Mouse (Mus musculus) mesoderm, embryonic 11.5 days (tissue): ENCODE results near the gene Tmem82.

Experiments used
- DNase-seq: peaks from one replicate; pipeline ENCODE4 v3.0.0-alpha.2; 2012; ENCODE audit warnings: low read depth, low spot score

The Tmem82 gene

DNA sequence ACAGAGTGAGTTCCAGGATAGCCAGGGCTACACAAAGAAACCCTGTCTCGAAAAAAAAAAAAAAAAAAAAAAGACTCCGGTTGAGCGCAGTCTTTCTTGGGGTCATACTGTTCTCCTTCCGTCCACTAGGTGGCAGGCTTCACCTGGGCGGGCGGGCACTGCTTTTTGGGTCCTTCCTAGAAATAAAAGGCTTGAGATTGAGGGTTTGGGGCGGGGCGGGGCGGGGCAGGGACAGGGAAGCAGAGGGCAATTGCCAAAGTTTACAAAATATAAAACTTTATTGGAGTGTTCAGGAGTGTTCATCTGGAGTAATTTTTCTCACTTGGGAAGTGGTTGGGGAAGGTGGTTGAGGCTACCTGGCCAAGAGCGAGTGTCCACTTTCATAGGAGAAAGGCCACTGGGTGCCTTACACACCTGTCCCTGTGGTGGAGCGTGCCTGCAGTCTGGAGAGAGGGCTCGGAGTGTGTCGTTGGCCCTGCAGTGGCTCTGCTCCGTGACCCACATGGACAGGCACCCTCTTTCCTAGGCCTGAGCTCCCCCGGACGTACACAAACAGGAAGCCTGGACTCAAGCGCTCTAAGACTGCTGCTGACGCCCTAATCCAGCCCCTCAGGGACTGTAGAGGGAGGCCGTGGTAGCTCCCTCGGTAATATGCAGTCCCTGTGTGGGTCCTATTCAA, at the start of gene Tmem82:
Gene Tmem82, minus strand, starts transcription at position 69 of the 679 bp plus-strand sequence.
- peak; percentile 74 for DNase-seq

DNA sequence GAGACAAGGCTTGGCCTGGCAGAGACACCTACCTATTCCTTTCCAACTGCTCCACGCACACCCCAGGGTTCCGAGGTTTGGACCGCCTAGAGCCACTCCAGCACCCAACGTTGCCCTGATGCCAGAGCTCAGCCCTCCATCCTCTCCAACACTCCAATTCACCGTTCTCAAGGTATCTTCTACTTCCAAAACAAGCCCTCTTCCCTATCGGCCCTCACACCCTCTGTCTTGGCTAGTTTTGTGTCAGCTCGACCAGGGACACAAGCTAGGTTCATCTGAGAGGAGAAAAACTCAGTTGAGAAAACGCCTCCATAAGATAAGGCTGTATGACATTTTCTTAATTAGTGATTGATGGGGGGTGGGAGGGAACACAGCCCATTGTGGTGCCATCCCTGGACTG, 46.4 kb upstream of the Tmem82 start, which contains the start of gene Plekhm2:
Gene Plekhm2, minus strand, starts transcription at position 101 of the 400 bp plus-strand sequence.
- no peak for DNase-seq

DNA sequence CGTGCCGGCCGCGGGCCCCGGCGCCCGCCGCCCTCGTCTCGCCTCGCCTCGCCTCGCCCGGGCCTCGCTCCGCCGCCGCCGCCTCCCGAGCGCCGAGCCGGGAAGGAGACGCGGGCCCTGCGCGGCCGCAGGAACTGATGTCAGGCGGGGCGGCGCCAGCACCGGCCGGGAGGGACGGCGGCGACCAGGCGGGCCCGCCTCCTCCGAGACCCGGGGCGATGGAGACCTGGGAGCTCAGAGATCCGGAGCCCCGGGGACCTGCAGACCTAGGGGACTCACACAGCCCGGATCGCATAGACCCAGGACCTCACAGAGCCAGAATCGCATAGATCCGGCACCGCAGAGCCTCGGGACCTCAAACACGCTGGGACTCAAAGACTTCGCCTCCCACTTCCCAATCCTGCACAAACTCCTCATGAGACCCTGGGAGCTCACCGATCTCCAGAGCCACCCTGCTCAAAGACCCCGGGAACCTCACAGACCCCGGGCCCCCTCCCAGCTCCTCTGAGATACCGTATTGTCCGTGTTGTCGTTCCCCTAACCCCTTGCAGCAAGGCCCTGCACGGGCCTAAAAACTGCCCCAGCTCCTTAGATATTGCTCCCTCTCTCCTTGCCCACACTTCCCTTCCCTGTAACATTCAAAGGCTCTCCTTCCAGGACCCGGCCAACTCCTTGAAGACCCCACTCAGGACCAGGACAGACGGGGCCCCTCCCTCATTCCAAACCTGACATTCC, 45.7 kb upstream of the Tmem82 start:
- peak; percentile 51 for DNase-seq

DNA sequence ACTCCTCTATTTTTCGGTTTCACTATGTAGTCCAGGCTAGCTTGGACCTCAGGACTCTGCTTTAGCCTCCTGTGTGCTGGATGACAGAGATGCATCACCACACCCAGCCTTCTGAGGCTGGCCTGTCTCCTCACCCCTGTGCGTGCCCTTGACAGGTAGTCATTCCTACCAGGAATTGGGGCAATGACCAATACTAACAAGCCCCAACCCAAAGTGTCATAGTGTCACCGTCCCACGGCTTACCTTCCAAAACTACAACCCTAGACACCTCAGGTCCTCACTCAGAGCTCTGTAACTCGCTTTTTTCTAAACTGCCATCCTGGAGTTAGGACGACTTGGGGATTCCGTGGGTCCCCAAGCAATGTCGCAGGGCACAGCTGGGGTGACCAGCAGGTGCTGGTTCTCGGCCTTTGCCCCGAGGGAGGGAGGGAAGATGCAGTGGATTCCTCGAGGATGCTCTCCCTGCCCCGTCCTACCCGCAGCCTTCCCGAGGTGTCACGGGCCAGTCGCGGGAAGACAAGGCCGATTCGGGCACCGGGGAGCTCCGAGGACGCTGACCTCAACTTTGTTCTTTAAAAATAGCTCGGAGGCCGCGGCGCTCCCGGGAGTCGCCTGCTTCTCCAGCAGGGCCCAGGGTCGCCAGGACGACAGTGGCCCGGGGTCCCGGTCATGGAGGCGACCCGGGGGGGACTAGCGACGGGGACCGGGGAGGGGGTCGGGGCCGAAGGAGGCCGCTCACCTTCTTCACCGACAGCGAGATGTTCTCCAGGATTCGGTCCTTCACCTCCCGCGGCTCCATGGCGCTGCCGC, 44.9 kb upstream of the Tmem82 start:
- DNase-seq = no peak

DNA sequence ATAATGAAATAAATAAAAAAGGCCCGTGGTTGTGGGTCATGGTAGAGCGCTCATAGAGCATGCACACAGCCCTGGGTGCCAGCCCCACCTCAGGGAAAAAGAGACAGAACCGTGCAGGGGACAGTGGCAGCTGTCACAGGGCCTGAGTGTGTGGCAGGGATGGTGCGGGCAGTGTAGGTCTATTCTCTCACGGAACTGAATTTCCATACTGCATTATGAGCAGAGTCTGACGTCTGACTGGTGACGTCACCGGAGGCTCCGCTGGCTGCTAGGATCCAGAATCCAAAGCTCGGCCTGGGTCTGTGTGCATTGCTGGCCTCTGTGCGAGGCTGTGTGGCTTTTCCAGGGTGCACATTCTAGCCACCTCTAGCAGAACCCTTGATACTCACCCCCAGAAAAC, 42.5 kb upstream of the Tmem82 start:
- DNase-seq = no peak

DNA sequence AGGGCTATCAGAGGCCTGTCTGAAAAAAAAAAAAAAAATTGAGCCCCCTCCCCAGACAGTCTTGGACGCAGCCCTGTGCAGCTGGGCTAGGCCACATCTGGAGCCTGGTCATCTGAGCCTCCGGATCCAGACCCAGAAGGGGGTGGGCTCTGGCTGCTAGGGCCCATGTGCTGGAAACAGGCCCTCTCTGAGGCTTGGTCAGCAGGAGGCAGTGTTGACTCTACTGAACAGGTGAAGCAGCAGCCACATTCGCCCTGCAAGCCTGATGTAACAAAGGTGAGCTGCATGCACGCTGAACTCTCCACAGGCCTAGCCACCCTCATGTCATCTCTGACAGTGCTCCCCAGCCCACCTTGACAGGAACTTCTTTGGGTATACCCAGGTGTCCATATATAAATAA, 41.3 kb upstream of the Tmem82 start:
- DNase-seq = no peak

DNA sequence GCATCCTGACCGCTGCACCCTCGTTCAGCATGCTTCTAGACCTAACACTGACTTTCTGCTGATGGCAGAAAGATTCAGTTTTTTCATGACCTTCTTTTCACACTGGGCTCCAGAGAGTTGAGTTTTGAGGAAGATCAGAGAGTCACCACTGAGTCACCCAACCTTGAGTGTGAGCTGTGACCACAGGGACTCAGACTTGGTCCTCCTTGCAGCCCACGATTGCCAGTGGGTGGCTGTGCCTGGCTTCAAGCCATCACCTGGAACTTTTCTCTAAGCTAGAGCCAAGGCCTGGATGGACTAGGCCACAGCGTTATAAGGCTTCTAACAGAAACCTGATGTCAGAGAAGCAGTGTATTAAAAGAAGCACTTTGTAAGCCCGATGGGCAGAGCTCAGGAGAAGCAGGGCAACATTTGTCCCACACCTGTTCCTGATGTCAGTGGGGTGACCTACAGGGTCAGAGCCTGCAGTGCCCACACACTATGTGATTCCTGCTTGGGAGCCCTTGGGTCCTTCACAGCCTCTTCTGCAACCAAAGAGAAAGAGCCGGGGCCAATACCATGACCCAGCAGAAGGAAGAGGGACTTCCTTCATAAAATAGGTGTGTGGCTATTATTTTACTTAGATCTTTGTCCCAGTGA, 40.5 kb upstream of the Tmem82 start:
- no peak for DNase-seq

DNA sequence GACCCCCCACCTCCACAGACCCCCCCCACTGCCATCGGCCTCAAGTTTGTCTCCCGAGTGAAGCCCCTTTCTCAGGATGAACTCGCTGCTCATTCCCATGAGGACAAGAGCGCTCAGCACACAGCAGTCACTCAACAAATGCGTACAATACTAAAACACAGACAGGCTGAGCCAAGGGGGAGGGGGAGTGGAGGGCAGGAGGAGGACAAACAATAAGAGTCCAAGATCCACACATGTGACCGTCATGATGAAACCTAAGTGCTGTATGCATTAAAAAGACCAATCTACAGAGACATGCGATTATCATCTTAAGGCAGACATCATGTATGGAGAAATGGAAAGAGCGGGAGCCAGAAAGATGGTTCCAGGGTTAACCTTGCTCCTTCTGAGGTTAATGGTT, 38.5 kb upstream of the Tmem82 start:
- no peak for DNase-seq

DNA sequence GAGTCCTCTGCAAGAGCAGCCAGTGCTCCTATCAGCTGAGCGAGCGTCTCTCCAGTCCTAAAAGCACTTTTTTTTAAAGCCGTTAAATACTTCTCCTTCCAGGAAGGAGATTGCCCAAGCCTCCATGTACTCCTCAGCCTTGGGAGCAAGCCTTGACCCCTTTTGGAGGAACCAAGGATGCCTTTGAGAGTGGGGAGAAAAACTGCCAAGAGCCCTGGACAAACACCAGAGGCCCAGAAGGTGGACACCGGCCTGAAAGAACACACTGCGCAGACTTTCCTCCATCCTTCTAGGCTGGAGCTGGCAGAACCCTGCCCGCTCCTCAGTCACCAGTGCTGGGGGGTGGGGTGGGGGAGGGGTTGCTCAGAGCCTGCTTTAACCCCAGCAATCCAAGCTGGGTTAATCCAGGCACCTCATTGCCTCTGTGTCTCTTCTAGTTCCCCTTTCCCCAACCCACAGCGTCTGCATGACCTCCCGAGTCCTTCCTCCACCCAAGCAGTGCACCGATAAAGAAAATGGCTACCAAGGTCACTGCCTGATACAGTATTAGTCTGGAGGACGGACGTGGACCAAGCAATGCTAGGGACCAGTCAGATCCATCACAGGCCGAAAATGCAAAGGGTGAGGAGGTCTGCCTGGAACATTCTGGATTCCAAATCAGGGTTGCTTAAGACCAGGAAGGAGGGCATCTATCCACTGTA, 37.6 kb upstream of the Tmem82 start:
- no peak for DNase-seq

DNA sequence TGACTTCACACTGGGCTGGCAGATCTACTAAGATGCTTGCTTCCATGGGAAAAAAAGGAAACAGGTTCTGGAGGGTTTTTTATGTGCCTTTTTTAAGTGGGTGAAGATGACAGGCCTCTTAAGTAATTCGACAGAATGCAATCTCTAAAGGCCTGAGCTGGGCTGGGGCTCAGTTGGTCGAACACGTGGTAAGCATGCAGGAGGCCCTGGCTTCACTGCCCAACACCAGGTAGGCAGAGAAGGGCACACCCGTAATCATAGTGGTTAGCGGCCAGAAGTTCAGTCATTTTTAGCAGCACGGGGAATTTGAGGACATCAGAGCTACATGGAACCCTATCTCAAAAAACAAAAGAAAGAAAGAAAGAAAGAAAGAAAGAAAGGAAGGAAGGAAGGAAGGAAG, 36.1 kb upstream of the Tmem82 start:
- DNase-seq = no peak

DNA sequence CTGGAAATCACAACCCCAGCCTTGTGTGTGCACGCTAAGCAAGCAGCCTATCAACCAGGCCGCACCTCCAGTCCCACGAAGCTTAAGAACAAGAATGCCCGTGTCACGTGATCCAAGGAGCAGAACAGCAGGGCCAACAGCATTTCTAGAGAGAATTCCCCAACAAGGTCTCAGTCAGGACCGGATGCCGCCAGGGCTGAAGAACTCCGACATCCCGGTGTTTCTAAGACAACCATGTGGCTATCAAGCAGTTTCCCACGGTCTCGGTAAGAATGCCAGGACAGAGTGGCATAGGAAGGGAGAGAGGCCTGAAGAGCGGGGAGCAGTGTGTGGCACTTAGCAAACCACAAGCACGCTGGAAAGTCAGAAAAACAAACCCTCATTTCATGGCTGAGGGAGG, 35.4 kb upstream of the Tmem82 start:
- DNase-seq = no peak

DNA sequence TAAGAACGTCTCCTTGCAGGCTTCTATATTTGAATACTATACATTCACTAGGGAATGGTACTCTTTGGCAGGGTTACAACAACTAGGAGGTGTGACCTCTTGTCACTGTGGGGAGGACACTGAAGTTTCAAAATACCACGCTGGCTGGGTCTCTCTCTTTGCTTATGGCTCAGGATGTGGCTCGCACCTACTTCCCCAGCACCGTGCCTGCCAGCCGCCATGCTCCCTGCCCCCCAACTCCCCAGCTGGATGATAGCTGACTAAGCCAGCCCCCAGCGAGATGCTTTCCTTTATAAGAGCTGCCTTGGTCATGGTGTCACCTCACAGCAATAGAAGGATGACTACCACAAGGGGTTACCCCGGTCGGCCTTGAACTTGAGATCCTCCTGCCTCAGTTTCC, 34.6 kb upstream of the Tmem82 start:
- no peak for DNase-seq

DNA sequence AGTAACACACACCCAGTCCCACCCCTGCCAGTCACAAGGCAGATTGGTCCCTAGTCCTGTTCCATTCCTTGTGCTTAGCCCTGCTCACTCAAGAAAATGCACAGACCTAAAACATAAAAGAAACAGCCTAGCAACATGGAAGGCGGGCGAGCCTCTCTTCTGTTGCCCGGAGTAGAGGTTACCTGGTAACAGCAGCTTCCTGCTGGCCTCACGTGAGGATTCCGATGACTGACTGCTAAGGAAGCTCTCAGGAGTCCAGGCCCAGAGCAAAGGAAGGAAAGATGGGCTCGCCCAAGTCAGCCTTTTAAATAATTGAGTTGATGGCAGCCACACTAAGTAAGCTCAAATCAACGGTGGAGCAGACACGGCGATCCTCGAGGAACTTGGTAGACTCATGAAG, 33.5 kb upstream of the Tmem82 start:
- no peak for DNase-seq

DNA sequence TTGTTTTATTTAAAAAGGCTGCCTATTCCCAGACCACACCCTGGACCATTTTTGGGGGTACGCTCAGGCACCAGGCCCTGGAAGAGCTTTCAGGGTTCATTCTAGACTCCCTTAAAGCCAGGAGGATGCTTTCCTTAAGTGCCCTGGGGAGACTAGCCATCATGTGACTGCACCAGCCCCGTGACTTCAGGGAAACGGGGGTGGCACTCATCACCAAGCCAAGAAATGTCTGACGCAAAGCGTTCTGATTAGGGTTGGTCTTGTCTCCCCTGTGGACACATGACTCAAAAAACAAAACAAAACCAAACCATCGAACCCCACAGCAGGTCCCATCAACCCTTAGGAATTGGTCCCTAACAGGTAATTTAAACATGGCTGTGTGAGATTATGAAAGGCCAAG, 32.9 kb upstream of the Tmem82 start:
- DNase-seq = no peak

DNA sequence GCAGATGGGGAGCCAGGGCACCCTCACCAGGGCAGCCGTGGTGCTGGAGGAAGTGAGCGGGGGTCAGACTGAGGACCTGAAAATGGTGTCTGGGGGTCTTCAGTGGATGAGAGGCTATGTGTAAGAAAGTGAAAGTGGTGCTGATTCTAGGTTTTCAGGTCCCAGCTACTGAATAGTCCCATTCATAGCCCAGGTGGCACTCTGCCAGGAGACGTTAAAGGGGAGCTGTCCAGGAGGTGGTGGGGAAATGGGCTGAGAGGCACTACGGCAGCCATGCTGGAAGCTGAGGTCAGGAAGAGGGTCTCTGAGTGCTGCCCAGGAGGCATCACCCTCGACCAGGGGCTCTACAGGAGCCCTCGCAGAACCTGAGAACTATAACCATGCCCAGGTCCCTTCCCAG, 30.8 kb upstream of the Tmem82 start:
- no peak for DNase-seq

DNA sequence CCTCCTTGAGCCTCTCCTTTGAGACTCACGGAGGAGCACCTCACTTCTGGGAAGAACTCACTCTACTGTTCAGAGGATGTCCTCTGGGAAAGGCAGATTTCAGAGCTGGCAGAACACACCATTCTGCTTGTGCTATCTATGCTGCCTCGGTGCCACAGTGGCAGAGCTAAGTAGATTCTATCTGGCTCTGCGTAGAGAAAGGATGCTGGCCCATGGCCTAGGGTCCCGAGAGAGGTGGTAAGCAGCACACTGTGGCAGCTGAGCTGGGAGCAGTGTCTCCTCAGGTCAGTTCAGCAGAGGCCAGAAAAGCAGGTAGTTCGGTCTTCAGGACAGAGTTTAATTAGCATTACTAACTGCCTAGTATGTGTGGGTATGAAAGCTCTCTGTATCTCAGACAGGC, 29.8 kb upstream of the Tmem82 start:
- no peak for DNase-seq

DNA sequence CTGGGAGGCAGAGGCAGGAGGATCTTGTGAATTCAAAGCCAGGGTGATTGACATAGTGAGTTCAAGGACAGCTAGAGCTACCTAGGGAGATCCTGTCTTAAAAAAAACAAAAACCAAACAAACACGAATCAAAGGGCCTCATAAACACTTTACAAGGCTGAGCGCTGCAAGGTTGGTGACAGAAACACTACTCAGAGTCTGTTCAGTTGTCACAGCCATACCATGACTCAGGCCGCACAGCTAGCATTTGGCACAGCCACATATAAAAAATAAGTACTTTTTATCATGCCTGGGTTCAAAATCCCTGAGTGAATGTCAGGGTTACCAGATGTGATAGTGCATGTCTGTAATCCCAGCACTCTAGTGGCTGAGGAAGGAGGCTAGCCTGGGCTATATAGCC, 28.8 kb upstream of the Tmem82 start:
- no peak for DNase-seq

DNA sequence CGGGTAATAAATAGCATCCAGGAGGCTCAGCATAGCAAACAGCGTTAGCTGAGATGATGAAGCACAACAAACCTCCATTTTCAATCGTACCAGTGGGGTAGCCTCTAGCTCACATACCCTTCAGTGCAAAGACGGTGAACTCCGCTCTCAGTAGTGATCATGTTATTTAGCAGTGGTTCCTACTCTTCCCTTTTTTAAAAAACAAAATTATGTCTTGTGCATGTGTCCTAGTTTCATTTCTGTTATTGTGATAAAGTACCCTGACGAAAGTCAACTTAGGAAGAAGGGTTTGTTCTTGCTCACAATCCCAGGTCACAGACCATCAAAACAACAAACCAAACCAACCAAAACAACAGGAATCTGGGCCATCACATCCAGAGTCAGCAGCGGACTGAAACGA, 27.6 kb upstream of the Tmem82 start:
- no peak for DNase-seq

DNA sequence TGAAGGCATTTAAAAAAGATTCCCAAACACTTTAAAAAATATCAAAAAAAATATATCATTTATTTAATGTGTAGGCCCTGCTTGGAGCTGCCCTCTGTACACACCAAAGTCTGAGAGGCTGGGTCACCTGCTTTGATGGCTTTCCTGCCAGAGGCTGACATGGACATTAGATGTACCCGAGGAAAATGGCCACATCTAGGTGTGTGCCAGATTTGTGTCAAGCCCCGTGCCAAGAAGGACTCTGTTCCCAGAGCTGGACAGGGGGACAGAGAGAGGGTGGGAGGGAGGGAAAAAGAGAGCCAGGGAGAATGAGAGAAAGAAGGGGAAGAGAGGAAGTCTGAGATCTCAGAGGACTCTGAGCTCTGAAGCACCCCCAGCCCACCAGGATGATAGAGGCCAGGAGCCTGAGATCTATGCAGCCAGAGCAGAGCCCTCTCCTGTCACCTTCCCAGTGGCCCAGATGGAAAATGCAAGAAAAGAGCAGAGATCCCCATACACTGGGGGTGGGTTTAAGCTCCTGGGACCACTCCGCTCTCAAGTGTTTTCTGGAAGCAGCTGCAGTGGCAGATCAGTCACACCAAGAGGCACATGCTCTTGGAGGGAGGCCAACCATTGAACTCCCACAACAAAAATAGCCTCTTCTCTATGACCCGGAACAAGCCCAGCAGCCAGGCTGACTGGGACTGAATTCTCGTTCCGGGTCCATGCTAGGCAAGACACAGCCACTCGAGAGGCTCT, 24.9 kb upstream of the Tmem82 start:
- DNase-seq = no peak

DNA sequence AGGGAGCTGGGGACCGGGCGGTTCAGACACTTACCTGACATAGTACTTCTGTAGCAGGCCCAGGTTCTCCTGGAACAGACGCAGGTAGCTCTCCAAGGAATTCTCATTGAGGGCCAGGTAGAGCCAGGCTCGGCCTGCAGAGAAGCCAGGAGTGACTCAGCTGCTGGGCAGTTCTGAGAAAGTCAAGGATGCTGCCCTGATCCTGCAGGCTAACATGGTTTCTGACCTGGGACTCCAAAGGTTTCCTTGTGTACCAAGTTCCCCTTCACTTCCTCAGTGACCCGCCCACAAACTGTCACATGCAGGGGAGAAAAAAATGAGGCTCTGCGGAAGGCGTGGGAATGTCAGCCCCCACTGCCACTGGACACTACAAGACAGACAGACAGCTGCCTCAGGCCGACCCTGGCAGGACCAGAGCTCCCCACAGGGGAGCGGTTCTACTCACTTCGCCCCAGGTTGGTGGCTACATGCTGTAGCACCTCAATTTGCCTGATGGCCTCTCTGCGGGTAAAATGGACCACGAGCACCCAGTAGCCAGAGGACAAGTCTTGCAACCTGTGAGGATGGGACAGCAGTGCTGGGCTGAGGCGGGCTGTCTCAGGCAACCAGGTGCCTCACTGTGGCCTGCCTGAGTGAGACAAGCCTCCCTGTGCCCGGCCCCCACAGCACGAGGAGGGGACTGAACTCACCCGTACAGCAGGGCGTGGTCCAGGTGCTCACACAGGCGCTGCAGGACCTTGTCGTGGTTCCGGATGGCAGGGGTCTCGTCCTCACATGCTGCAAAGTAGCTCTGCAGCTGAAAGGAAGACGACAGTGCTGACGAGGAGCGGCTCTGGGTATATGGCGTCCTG, 23.8 kb upstream of the Tmem82 start:
- no peak for DNase-seq
